Mouse (Mus musculus) cerebellum, adult 2 months (tissue): ENCODE measurements around the gene Exosc8. TPM values are rescaled to one million over a fixed set of nuclear protein-coding genes. Genes with fewer than 3 reads are reported as not detected.

ENCODE experiments used
- DNase-seq, 2 experiments: peaks; one replicate each; pipeline ENCODE4 v3.0.0; 2021
- H3K27ac ChIP-seq: fragments of 200-500 bp; 2 replicates; pipeline ENCODE4 v1.5.1; 2012; ENCODE audit warnings: low read length, control low read depth, inconsistent platforms; ENCODE audit not compliant: insufficient read depth
- H3K27me3 ChIP-seq: fragments of 200-500 bp; 2 replicates; pipeline ENCODE4 v1.6.1; 2012; ENCODE audit warnings: inconsistent platforms, mild to moderate bottlenecking, low read length, moderate library complexity; ENCODE audit not compliant: control insufficient read depth, insufficient read depth
- H3K4me1 ChIP-seq: fragments of 200-500 bp; 2 replicates; pipeline ENCODE4 v1.6.1; 2011; ENCODE audit warnings: low read length; ENCODE audit not compliant: control insufficient read depth, insufficient read depth
- H3K4me3 ChIP-seq: fragments of 200-500 bp; replicated peaks from 2 replicates; pipeline ENCODE3; 2011; ENCODE audit warnings: mild to moderate bottlenecking, low read depth, low read length, control low read depth; ENCODE audit not compliant: insufficient read depth
- CTCF ChIP-seq: fragments of 200-500 bp; IDR thresholded peaks from 2 replicates; pipeline ENCODE4 v1.5.1; 2011; ENCODE audit warnings: low read depth, mild to moderate bottlenecking, control low read depth, low read length, moderate library complexity, borderline replicate concordance; ENCODE audit not compliant: insufficient read depth
- POLR2A ChIP-seq: fragments of 200-500 bp; IDR thresholded peaks from 2 replicates; pipeline ENCODE4 v1.6.1; 2011; ENCODE audit warnings: low read length, control low read depth, borderline replicate concordance; ENCODE audit not compliant: insufficient read depth
- WGBS: fragments of 180-500 bp; shearing (Covaris S2); methylation state at CpG from one replicate; pipeline ENCODE4 v1.1.7; 2018; 5-methylcytosine and 5-hydroxymethylcytosine counted together
- polyA plus RNA-seq: library from polyadenylated mRNA; depleted of rRNA; stranded (reverse); fragments of >200 nt; gene quantifications from 2 replicates; pipeline ENCODE4 v1.2.3, GENCODE M21; 2012

Gene Exosc8
- polyA plus RNA-seq, 1 experiment, result 42.6 TPM

- Histone ChIP-seq H3K27ac (peak within 1 kb of the TSS; percentile 51; the same call in 1 of the 2 replicates), H3K4me3 (peak within 1 kb of the TSS; percentile 56), H3K4me1 (no peaks in the 10 kb centered on the region), H3K27me3 (no peaks in the 10 kb centered on the region)
- DNase-seq, result peak; percentile 77 to 80
- no peak for TF ChIP-seq CTCF
- TF ChIP-seq POLR2A, result 0 out of 2 replicates have a peak, but pooled peaks have one; percentile 34
- WGBS, result under 1% methylated on average over 66 of the region's 66 CpGs
Observed at GRCm38 (mm10) chr3:54755145-54756041, 20.2 kb upstream of the Exosc8 start, which contains the start of gene Smad9. Smad9 (plus strand) TSS chr3:54755582.

GRCm38 (mm10) chr3:54753411-54753810 is 18.2 kb upstream of the Exosc8 start:
- Histone ChIP-seq H3K4me3 (no peak overlapping the region), H3K27me3 (no peaks in the 10 kb centered on the region), H3K4me1 (no peaks in the 10 kb centered on the region), H3K27ac (no peak overlapping the region)
- WGBS, result 77% methylated on average over 4 of the region's 4 CpGs
- DNase-seq, result no peak
- no peak for TF ChIP-seq CTCF

- 52% methylated on average over 5 of the region's 5 CpGs for WGBS
- TF ChIP-seq POLR2A, result no peak
- peak; percentile 40; the same call in 1 of the 2 replicates for TF ChIP-seq CTCF
Observed at GRCm38 (mm10) chr3:54745799-54746198, 10.6 kb upstream of the Exosc8 start.

GRCm38 (mm10) chr3:54741965-54742364 is 6.8 kb upstream of the Exosc8 start:
- Histone ChIP-seq H3K27ac (no peak overlapping the region), H3K27me3 (no peaks in the 10 kb centered on the region), H3K4me3 (no peak overlapping the region), H3K4me1 (no peaks in the 10 kb centered on the region; the same call in 1 of the 2 replicates)
- no peak for TF ChIP-seq POLR2A
- no peak for TF ChIP-seq CTCF
- 97% methylated on average over 11 of the region's 11 CpGs for WGBS
- DNase-seq, result no peak

More at GRCm38 (mm10) chr3:54745799-54746198, 10.6 kb upstream of the Exosc8 start:
- no peak overlapping the region for H3K27ac ChIP-seq
- H3K4me3 ChIP-seq, result no peak overlapping the region
- DNase-seq, result no peak
- H3K4me1 ChIP-seq, result no peaks in the 10 kb centered on the region; the same call in 1 of the 2 replicates
- no peaks in the 10 kb centered on the region for H3K27me3 ChIP-seq

GRCm38 (mm10) chr3:54737317-54737716 is 2.1 kb upstream of the Exosc8 start:
- no peak overlapping the region for H3K27ac ChIP-seq
- H3K4me3 ChIP-seq, result no peak overlapping the region
- TF ChIP-seq CTCF (no peak), POLR2A (no peak)
- no peaks in the 10 kb centered on the region for H3K27me3 ChIP-seq
- WGBS, result 94% methylated on average over 8 of the region's 8 CpGs
- no peaks in the 10 kb centered on the region for H3K4me1 ChIP-seq
- no peak for DNase-seq

GRCm38 (mm10) chr3:54736101-54736927 is 1.1 kb upstream of the Exosc8 start:
- DNase-seq, result peak; percentile 28 to 30
- H3K27me3 ChIP-seq, result no peaks in the 10 kb centered on the region

GRCm38 (mm10) chr3:54734411-54735246 is 564 bp downstream of the Exosc8 start:
- peak overlapping the region; percentile 95 for H3K4me3 ChIP-seq
- H3K4me1 ChIP-seq, result no peaks in the 10 kb centered on the region
- H3K27me3 ChIP-seq, result no peaks in the 10 kb centered on the region
- peak; percentile 91 to 94 for DNase-seq
- TF ChIP-seq CTCF (no peak), POLR2A (peak; percentile 97)
- H3K27ac ChIP-seq, result peak overlapping the region; percentile 100
- under 1% methylated on average over 84 of the region's 84 CpGs for WGBS

More at GRCm38 (mm10) chr3:54736101-54736927, 1.1 kb upstream of the Exosc8 start:
- H3K4me1 ChIP-seq, result no peaks in the 10 kb centered on the region
- peak overlapping the region; percentile 95 for H3K4me3 ChIP-seq
- WGBS, result 44% methylated on average over 18 of the region's 18 CpGs
- TF ChIP-seq CTCF (no peak), POLR2A (no peak)
- peak overlapping the region; percentile 33; the same call in 1 of the 2 replicates for H3K27ac ChIP-seq
